Mouse (Mus musculus): ENCODE results near the gene Pde5a. TPM values are rescaled to one million over a fixed set of nuclear protein-coding genes. Genes with fewer than 3 reads are reported as not detected.

Pde5a gene
- polyA plus RNA-seq, 1 experiment = 0.62 TPM

DNA sequence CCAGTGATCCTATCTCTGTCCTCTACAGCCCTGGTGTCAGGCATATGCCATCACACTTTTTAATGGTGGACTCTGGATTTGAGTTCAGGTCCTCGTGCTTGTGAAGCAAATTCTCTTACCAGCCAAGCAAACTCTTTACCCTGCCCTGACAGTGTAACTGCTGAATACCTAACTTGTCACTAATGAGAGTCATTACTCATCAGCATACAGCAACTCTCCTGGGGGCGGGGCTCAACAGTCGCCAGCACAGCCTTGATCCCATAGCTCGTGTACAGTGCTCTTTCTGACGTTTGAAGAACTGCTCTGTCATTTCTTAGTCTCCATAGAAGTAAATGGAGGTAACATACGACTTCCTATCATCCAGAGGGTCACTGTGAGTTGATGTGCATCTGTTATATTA lies 169.5 kb downstream of the Pde5a start:
- H3K4me1 ChIP-seq (ENCODE audit: control insufficient read depth, insufficient read depth, low read length) = no peaks in the 10 kb centered on the region
- TF ChIP-seq CTCF (IDR thresholded peaks at IDR 0.05; ENCODE audit: control insufficient read depth, insufficient read depth, insufficient replicate concordance, low read depth, low read length) (no peak), POLR2A (IDR thresholded peaks at IDR 0.05; ENCODE audit: control insufficient read depth, low read depth, low read length) (no peak)
- H3K27me3 ChIP-seq (ENCODE audit: control insufficient read depth, insufficient read depth, low read length) = no peaks in the 10 kb centered on the region
- H3K27ac ChIP-seq (ENCODE audit: control insufficient read depth, insufficient read depth, low read depth, low read length) = no peak overlapping the region
- H3K4me3 ChIP-seq (ENCODE audit: control insufficient read depth, low read depth, low read length) = no peak overlapping the region
- H3K36me3 ChIP-seq (ENCODE audit: control insufficient read depth, insufficient read depth, low read length) = no peaks in the 10 kb centered on the region

DNA sequence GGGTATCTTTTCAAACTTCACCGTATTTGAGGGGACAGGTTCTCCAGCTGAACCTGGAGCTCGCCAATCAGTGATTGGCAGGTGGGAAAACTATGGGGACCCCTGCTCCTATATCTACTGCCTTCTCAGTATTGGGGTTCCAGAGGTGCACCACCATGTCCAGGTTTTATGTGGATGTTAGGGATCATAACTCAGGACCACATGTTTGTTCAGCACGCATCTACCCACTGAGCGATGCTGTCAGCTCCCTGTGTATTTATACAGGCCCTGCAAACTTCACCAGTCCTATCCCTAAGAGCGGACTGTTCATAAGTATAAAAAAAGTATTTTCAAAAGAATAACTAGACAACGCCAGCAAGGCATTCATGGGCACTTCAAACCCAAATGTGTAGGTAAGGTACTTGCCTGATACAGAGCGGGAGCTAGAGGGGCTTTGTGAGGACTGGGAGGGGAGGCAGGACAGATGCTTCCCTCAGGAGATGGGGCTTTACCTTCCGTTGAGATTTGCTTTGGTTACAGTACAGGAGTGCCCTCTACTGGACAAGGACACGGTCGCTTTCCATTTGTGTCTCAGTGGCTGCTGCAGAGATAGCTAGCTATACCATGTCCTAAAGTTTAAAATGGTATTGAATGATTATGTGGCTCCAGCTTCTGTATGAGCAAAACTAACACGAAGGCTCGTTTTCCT lies 175.1 kb downstream of the Pde5a start:
- no peak overlapping the region for H3K4me3 ChIP-seq (ENCODE audit: control insufficient read depth, low read depth, low read length)
- no peaks in the 10 kb centered on the region for H3K27me3 ChIP-seq (ENCODE audit: control insufficient read depth, insufficient read depth, low read length)
- H3K36me3 ChIP-seq (ENCODE audit: control insufficient read depth, insufficient read depth, low read length) = no peaks in the 10 kb centered on the region
- no peaks in the 10 kb centered on the region for H3K4me1 ChIP-seq (ENCODE audit: control insufficient read depth, insufficient read depth, low read length)
- no peak overlapping the region for H3K27ac ChIP-seq (ENCODE audit: control insufficient read depth, insufficient read depth, low read depth, low read length)
- TF ChIP-seq CTCF (IDR thresholded peaks at IDR 0.05; ENCODE audit: control insufficient read depth, insufficient read depth, insufficient replicate concordance, low read depth, low read length) = peak; percentile 25; the same call in 1 of the 2 replicates
- TF ChIP-seq POLR2A (IDR thresholded peaks at IDR 0.05; ENCODE audit: control insufficient read depth, low read depth, low read length) = no peak

DNA sequence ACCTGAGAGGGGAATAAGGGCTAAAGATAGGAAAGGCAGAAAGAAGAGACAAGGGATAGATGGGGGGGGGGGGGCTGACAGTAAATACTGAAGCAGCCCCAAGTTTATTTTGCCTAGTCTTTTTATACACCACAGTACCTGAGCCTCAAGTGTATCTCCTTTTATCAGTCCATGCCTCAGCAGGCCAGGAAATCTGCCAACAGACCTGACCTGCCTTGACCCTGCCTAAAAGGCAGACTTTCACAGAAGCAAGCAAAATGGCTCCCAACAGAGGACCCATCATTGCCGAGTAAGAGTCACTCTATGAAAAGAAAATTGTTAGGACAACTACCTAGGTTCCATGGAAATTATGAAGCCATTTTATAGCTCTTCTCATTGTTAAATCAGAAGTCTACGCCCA lies 179.1 kb downstream of the Pde5a start:
- TF ChIP-seq POLR2A (IDR thresholded peaks at IDR 0.05; ENCODE audit: control insufficient read depth, low read depth, low read length) (no peak), CTCF (IDR thresholded peaks at IDR 0.05; ENCODE audit: control insufficient read depth, insufficient read depth, insufficient replicate concordance, low read depth, low read length) (no peak)
- no peak overlapping the region for H3K27ac ChIP-seq (ENCODE audit: control insufficient read depth, insufficient read depth, low read depth, low read length)
- no peaks in the 10 kb centered on the region for H3K36me3 ChIP-seq (ENCODE audit: control insufficient read depth, insufficient read depth, low read length)
- no peak overlapping the region for H3K4me3 ChIP-seq (ENCODE audit: control insufficient read depth, low read depth, low read length)
- H3K4me1 ChIP-seq (ENCODE audit: control insufficient read depth, insufficient read depth, low read length) = no peaks in the 10 kb centered on the region
- H3K27me3 ChIP-seq (ENCODE audit: control insufficient read depth, insufficient read depth, low read length) = no peaks in the 10 kb centered on the region

Other genes with a start within 250 kb of the Pde5a start
- gene Fnbp1l, start 109.2 kb upstream of the Pde5a start, polyA plus RNA-seq (2012; rRNA removed) = 11.7 and 13.5 TPM in 2 replicates
- gene Fabp2, start 166.1 kb downstream of the Pde5a start, polyA plus RNA-seq (2012; rRNA removed) = not detected in 2 replicates
- not detected in 2 replicates for gene Gm10959, start 190.4 kb downstream of the Pde5a start, polyA plus RNA-seq (2012; rRNA removed)
- gene 1810037I17Rik, start 195.3 kb downstream of the Pde5a start, polyA plus RNA-seq (2012; rRNA removed) = 19.8 and 22.1 TPM in 2 replicates